Mouse (Mus musculus): ENCODE data around the gene Lnpk.
A peak's percentile ranks its signal among the peaks of the same experiment; 100 is the strongest.

The Lnpk gene

DNA sequence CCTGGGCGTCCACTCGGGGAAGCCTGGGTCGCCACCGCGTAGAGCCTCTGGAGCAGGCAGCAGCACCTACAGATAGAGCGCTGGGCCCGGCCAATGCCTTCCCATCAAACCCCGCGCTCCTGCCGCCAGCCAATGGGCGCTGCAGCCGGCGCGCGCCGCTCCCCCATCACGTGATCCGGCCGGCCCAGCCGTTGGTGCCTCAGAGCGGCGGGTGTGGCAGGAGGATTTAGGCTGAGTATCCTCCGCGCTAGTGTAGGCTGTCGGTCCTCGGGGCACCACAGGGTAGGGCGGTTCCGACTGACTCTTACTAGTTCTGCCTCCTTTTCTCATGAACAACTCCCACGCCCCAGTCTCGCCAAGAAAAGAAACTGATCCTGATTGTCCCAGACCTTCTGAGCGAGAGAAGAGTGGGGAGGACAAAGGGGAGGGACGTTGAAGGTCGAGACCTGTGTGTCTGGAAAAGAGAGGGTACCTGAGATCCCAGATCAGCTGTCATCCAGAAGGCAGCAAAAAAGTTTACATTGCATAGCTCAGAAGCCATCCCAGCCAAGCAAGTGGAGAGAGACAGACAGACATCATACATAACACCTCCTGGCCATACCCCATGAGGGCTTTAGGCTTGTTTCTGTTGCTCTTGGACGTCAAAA lies at the start of gene Lnpk:
Gene Lnpk, minus strand, starts transcription at position 593 of the 647 bp plus-strand sequence.
- DNase-seq (ENCODE audit: low read depth), result peak; percentile 61

DNA sequence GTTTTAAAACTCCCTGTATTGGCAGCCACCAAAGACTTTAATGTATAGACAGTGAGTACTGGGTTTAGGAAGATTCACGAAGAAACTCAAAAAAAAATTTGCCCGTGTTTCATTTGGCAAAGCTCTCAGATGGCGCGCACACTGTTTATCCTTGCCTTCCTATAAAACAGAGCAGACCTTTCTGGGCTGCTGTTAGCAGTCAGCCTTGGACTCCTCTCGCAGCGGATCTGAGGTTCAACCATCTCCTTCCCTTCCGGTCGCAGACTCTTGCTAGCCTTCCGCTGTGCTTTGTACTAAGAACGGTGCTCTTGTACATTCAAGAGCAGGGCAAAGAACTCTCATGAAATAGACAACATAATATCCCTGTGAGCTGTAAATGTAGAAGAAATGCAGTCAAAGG lies 41.1 kb upstream of the Lnpk start:
- DNase-seq (ENCODE audit: low read depth), result no peak

DNA sequence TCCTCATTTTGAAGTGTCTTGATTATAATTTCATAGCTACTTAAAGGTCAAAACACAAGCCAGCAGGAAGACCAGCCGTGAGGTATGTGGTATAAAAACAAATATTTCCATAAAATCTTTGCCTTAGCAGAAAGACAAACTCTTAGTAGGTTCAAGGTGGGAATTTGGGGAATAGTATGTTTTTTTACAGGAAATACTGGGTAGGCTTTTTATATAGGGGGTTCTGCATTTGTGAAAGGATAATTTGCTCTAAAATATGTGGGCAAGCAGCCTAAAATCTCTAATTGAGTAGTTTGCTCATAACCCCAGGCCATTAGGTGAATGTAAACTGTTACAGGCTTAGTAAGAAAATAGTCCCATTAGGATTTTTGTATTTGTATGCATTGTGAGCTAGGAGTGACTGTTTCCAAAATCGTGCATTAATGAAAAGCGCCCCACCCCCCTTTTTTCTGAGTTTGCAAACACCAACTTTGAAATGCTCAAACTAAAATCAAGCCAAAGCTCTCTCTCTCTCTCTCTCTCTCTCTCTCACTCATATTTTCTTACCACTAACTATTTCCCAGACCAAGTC lies 40.5 kb upstream of the Lnpk start:
- no peak for DNase-seq (ENCODE audit: low read depth)

DNA sequence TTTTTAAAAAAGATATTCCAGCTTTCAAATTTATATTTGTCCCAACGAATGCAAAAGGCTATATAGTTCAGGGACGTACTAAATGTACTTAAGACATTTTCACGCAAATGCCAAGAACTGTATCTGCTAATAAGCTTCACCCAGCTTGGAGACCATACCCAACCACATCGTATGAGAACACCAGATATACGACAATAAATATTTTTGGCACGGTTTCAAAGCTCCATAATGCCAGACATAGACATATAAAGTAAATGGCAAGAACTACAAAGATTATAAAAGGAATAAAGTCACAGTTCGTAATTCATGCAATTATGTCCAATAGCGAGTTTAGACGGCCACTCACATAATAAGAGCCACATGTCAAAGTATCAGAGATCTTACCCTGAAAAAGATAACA lies 38.5 kb upstream of the Lnpk start:
- no peak for DNase-seq (ENCODE audit: low read depth)

DNA sequence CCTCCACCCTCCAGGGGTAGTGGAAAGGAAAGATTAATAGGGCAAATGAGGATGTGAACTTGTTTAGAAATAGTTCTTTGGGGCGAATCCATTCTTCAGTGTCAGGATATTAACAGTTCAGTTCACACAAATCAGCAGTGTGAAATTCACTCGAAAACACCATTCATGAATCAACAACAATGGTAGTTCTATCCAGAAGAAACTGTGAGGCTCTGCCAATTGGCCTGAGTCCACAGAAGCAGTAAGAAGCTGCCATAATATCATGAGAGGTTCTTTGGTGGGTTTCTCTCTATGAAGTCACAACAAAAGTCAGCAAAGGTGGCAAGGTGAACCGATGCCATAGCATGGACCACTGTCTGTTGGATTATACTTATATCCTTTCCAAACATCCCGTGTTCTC lies 32.2 kb upstream of the Lnpk start:
- no peak for DNase-seq (ENCODE audit: low read depth)

DNA sequence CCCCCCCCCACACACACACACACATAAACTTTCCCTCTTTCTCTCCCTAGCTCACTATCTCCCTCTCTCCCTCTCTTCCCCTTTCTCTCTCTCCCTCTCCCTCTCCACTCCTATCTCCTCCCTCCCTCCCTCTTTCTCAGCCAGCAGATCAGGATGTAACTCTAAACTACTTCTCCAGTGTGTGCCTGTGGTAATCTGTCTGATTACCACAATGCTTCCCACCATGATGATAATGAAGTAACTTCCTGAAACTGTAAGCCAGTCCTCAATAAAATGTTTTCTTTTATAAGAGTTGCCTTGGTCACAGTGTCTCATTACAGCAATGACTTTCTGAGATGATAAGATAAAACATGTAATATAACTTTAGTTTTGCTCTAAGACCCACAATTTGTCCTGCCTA lies 30.1 kb upstream of the Lnpk start:
- DNase-seq (ENCODE audit: low read depth), result no peak

DNA sequence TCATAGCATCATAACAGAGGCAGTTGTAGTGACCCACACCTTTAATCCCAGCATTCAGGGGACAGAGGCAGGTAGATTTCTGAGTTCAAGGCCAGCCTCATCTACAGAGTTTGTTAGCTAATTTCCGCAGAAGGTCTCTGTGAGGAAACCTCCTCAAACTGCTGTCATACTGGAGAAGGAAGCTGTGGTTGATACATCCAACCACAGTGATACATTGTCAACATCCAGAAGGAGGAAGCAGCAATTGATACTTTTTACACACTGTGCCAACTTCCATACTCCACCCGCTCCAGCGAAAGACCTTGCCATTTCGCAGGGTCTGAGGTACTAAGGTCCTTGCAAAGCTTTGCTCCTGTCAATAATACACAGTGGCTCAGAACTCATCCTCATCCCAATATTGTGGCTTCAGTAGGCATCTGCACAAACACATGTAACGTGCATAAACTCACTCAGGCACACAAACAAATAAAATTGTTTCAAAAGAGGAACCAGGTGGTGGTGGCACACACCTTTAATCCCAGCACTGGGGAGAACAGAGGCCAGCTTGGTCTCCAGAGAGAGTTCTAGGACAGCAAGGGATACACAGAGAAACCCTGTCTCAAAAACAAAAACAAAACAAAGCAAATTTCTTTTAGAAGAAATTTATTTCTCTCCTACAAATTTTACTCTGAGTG lies 27.0 kb upstream of the Lnpk start:
- no peak for DNase-seq (ENCODE audit: low read depth)

DNA sequence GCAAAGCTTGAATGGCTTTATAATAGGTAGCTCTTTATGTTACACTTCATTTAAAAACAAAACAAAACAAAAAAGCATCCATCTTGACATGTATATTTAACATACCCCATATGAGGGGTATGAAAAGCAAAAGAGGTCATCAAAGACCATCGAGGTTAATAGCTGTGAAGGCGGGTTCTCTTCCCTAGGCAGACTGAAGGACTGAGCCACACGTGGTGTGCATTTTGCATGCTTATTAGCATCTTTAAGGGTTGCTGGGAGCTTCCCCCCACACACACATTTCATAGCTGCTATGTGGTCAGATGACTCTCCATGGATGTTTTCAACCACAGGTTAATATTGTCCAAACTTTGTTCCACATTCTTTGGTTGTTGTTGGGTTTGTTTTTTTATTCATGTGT lies 24.8 kb upstream of the Lnpk start:
- DNase-seq (ENCODE audit: low read depth), result no peak

DNA sequence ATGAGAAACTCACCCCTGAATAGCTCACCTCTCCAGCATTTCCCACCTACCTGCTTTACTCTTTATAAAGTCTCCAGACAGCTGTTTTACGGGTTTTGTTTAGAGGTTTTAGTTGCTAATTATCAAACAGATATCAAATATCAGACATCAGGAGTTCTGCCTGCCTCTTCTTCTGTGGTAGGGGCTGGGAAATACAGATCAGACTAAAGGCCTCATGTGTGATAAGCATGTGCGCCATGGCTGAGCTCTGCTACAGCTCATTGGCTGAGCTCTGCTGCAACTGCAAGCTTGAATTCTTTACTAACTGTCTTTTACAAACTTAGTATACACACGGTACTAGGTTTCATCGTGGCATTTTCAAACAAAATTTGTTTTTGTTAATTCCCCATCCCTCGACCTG lies 23.2 kb upstream of the Lnpk start:
- DNase-seq (ENCODE audit: low read depth), result no peak

DNA sequence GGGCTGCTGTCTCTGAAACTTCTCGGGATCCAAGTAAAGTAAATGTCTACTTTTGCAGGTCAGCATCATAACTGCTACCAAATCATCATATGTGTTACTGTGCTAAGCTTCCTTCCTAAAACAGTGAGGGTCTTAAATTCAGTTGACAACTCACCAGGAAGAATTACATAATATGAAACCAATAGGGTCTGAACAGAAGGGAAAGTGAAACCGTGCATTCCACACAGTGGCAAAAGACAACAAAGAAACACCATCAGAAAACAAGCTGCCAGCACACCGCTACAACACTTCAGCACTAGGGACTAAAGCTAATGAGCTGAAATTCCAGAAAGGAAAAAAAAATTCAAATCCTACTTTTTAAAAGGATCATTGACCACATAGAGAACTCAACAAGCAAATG lies 17.9 kb upstream of the Lnpk start:
- no peak for DNase-seq (ENCODE audit: low read depth)

DNA sequence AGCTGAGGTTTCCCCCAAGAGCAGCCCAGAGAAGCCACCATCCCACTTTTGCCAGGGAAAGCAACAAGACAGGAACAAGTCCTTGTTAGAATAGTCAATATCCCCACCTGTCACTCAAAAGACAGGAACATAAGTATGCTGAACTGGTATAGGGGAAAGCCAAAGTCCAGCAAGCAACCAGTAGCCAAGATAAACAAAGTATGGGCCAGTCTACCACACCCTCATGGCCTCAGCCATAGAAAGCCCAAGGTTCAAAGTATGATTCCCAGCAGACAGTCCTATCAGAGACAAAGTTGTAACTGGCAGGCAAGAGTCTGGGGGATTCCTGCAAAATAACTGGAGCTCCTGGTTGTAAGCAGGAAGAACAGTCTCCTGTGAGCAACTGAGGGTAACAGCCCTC lies 16.9 kb upstream of the Lnpk start:
- DNase-seq (ENCODE audit: low read depth), result no peak

DNA sequence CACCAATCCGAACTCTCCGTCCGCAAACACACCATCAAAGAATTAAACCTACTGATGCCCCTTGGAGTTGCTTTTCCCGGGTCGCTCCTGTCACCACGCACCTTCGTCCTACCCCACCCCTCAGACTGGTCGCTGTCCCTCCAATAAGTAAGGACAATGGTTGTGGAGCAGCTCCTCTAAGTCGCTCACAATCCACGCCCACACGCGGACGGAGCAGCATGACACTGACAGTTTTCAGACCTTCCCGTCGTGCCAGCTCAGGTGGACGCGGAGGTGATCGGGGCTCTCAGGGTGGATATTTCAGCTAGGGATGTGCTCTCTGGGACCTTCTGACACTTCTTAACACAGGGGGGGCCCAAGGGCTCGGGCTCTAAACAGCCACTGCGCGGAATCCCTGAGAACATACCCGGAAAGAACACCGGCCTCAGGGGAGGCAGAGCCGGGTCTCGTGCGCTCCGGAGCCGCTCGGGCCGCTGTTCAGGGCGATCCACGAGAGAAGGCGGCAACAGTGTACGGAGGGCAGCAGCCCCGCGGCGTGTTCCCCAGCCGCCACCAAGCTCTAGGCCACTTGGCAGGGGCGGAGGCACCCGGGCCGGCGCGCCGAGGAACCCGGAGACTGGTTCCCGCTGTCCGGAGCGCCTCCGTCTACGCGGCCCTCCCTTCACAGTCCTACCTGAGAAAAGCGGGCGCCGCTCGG lies 941 bp downstream of the Lnpk start:
- DNase-seq (ENCODE audit: low read depth), result no peak

DNA sequence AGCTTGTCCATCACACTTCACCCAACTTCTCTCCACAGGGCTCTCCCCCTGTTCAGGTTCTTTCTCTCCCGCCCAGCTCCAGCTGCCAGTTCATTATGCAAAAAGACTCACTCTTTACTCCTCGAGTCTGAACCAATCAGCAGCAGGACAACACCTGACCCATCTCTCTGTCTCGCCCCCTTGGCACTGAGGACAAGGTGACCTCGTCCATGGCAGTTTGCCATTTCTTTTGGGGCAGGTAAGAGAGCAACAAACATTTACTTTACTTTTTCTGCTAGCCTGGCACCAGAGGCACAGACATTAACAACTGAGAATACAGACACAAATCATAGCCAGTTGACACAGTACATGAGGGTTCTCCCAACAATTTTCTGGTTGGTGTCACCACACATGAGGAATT lies 8.8 kb downstream of the Lnpk start:
- DNase-seq (ENCODE audit: low read depth), result no peak

DNA sequence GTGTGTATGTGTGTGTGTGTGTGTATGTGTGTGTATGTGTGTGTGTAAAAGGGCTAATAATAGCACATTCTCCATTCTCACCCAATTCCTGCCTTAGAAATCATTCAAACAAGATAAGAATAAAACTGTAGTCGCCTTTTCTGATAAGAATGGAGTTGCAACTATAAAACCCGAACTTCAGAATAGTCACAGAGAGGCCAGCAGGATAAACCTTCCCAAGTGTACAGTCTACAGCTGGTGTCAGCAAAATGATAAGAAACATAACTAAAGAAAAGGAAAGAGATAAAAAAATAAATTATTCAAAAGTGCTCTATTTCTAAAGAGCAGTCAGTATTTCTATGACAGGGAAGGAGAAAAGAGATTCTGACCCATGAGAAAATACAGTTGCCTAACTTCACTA lies 19.4 kb downstream of the Lnpk start:
- no peak for DNase-seq (ENCODE audit: low read depth)

DNA sequence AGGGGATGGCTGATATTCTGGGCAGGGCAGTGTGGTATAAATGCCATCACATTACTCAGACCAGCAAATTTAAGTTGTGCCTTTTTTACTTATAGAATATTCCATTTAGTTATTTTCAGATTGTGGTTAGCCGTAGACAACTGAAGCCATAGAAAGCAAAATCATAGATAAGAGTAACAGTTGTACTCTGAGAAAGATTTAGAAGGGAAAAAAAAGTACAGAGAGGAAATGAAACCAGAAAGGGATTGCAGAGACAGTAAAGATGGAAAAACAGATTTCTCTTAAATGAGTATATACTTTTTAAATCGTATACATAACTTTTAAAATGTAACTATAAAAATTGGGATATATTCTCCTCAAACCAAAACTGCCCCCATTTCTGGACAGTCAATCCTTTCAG lies 20.1 kb downstream of the Lnpk start:
- DNase-seq (ENCODE audit: low read depth), result no peak

DNA sequence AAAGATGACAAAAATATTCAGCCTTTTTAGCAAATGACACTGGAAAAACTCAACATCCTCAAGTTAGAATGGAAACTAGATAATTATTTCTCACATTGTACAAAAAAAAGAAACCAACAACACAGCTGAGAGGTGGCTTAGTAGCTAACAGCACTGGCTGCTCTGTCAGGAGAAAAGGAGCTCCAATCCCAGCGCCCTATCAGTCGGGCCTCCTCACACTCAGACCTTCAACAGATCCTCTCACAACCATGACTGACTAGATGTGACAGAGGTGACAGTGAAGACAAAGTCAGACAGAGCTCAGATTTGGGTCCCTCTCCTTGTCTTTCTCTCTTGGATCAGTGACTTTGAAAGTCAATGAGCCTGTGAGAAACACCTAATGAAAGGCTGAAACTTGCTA lies 21.8 kb downstream of the Lnpk start:
- DNase-seq (ENCODE audit: low read depth), result no peak

DNA sequence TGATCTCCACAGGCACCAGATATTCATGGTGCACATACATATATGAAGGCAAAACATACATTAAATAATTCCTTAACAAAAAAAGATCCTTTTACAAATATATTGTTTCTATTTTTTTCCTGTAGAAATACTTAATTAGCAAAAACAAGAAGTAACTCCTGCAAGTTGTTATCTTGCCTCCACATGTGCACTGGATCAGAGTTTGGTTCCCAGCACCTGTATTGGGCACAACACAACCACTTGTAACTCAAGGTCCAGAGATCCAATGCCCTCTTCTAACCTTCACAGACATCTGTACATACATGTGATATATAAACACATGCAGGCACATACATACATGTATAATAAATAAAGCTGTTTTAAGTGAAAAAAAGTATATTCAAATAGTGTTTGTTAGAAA lies 27.3 kb downstream of the Lnpk start:
- DNase-seq (ENCODE audit: low read depth), result no peak

DNA sequence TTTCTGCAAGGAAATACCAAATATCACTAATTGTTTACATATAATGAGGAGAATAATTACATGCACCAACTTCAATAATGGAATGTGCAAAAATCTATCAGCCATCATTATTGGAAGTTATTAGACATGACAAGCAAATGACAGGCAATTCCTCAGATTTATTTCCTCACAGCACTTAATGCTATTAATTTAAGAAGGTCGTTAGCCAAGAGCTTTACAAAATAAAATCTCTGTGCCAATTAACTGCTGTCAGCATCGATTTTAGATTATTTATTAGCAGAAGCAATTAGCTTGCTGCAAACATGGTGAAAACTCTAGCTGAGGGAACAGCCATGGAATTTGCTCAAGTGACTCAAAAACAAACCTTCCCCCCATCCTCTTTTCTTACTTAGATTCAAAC lies 30.9 kb downstream of the Lnpk start:
- DNase-seq (ENCODE audit: low read depth), result no peak

DNA sequence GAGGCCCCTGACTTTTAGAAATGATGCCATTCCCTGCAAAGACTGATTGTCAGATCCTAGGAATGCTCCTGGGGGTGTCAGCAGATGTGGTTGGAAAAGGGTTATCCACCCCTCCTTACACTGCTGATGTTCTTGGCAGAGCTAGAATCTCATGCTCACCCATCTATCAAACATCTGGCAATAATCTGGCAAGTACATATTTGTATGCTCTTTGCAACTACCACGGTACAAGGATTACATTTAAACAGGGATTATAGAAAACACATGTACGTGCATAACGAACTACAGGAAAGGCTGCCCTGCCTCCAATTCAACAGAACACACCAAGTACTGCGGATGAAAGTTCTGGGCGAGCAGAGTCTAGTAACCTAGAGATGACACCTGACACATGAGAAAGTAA lies 70.9 kb downstream of the Lnpk start:
- DNase-seq (ENCODE audit: low read depth), result no peak

DNA sequence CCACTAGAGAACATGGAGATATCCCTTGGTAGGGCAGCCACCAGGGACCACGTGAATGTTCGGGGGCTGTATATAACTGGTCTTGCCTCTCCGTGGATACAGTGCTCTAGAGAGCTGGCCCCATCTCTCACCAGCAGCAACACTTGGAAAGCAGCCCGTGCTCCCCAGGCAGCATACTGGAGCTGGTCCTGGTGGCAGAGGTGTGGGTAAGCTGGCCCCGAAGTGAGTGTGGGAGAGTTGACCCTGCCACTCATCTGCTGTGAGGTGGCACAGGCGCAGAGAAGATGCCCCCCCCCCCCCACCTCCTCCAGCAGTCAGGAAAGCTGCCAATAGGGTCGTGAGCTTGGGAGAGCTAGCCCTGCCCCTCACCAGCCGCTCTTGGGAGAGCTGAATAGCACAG lies 72.8 kb downstream of the Lnpk start:
- DNase-seq (ENCODE audit: low read depth), result no peak

DNA sequence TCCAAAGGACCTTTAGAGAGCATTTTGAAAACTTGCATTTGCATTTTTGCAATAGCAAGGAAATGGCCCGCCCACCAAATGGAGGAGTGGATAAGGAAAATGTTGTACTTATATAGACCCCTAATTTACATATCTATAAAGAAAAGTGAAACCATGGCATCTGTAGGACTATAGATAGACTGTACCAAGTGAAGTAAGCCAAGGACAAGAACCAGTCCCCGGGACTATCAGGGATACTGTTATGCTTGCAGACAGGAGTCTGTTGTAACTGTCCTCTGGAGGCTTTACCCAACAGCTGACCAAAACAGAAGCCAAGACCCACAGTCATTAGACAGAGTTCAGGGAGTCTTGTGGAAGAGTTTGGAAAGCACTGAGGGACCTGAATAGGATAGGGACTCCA lies 78.9 kb downstream of the Lnpk start:
- DNase-seq (ENCODE audit: low read depth), result no peak

DNA sequence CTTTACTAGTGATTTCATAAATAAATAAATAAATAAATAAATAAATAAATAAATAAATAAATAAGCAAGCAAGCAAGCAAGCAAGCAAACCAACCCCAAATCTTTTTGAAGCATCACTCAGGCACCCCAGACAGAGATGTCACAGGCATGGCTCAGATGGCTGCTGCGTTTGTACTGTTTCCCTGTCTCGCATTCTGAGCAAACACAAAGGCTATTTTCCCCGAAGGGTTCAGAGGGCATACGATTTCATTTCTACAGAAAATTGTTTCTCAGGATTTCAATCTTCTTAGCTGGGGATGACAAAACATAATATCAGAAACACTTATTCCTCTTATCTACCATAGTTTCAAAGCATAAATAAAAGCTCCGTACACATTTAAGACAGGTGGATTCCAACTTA lies 81.4 kb downstream of the Lnpk start:
- no peak for DNase-seq (ENCODE audit: low read depth)

DNA sequence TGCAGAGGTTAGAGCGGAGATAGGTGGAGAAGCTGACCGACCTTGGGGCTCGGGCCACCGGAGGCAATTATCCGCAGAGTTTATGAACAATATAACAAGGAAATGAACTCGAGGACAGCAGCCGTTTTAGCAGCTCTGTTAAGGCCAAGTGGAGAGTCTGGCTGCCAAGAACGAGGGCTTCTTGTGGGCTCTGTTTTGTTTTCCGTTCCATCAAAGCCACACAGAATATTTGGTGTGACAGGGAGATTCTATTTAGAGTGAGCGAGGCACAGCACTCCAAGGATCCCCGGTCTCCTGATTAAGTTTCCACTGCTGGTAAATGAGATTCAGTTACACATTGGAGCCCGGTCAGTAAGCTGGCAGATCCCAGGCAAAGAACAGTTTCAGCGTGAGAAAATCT lies 87.8 kb downstream of the Lnpk start:
- DNase-seq (ENCODE audit: low read depth), result no peak

Data from fibroblast of lung, adult 2 months (primary cell).